Comparison of ENCODE assay signal across 21 mouse cellular contexts in the genomic region with DNA sequence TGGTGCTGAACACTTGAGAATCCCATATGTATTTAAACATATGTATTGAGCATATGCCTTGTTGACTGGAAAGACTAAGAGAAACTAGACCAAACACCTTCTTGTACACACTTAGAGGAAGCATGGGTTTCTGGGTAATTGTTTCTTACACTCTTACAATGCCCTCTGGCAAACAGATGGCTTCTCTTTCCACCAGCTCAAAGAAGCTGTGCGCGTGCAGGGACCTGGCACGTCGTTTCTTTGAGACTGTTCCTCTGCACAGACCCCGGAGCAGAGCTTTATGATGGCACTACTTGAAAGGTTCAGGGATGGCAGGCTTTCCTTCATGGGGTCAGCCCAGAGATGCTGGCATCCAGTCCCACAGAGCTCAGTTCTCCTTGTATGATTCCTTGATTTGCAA. TPM values are rescaled to one million over a fixed set of nuclear protein-coding genes. Genes with fewer than 3 reads are reported as not detected.
DNase-seq lines count a peak whose midpoint lies in the region; ATAC-seq and TF ChIP-seq lines count a peak whose summit lies in the region.
"Had no signal": no experiment of that assay in that cellular context is flagged by ENCODE, and none has a peak within 500 bp of the region (broad histone marks: within the 10 kb centered on the region; RNA-seq: fewer than 3 reads in every experiment).

No protein-coding gene starts in this region.

- no peak overlapping the region for H3K9ac ChIP-seq in hindbrain, embryonic 13.5 days
- H3K9ac ChIP-seq in hindbrain, embryonic 11.5 days (ENCODE audit: low read depth, low read length), result no peak overlapping the region
- H3K9ac ChIP-seq in forebrain, embryonic 14.5 days (ENCODE audit: low read length), result no peak overlapping the region
- no peak overlapping the region for H3K9ac ChIP-seq in limb, embryonic 12.5 days (replicated peaks)
- no peak overlapping the region for H3K9ac ChIP-seq in stomach, postnatal 0 days (ENCODE audit: low read length)
- H3K9ac ChIP-seq: midbrain, embryonic 12.5 days; neural tube, embryonic 13.5 days had no signal

- H3K4me3 ChIP-seq in hindbrain, embryonic 13.5 days, result no peak overlapping the region
- H3K4me3 ChIP-seq in hindbrain, embryonic 11.5 days (ENCODE audit: low read depth, low read length), result no peak overlapping the region
- no peak overlapping the region for H3K4me3 ChIP-seq in forebrain, embryonic 14.5 days (ENCODE audit: low read depth, low read length)
- H3K4me3 ChIP-seq in limb, embryonic 12.5 days (replicated peaks), result no peak overlapping the region
- no peak overlapping the region for H3K4me3 ChIP-seq in stomach, postnatal 0 days (ENCODE audit: low read depth, low read length)
- H3K4me3 ChIP-seq: heart, adult 2 months; midbrain, embryonic 12.5 days; neural tube, embryonic 13.5 days had no signal

- H3K4me2 ChIP-seq in hindbrain, embryonic 13.5 days, result no peak overlapping the region
- no peak overlapping the region for H3K4me2 ChIP-seq in hindbrain, embryonic 11.5 days (replicated peaks; ENCODE audit: low read depth, low read length)
- H3K4me2 ChIP-seq in forebrain, embryonic 14.5 days (ENCODE audit: low read length), result no peak overlapping the region
- H3K4me2 ChIP-seq in limb, embryonic 12.5 days, result no peak overlapping the region
- no peak overlapping the region for H3K4me2 ChIP-seq in stomach, postnatal 0 days (replicated peaks; ENCODE audit: low read depth)
- H3K4me2 ChIP-seq: midbrain, embryonic 12.5 days; neural tube, embryonic 13.5 days had no signal

- H3K27me3 ChIP-seq in hindbrain, embryonic 13.5 days, result no peaks in the 10 kb centered on the region
- no peaks in the 10 kb centered on the region for H3K27me3 ChIP-seq in hindbrain, embryonic 11.5 days (ENCODE audit: control insufficient read depth, insufficient read depth, low read length)
- no peaks in the 10 kb centered on the region for H3K27me3 ChIP-seq in forebrain, embryonic 14.5 days (replicated peaks; ENCODE audit: control insufficient read depth, insufficient read depth, low read length)
- no peaks in the 10 kb centered on the region for H3K27me3 ChIP-seq in limb, embryonic 12.5 days
- H3K27me3 ChIP-seq in stomach, postnatal 0 days (ENCODE audit: control insufficient read depth, insufficient read depth, low read length), result no peaks in the 10 kb centered on the region
- H3K27me3 ChIP-seq: midbrain, embryonic 12.5 days; neural tube, embryonic 13.5 days had no signal

- ATAC-seq in hindbrain, embryonic 13.5 days (ENCODE audit: low FRiP score), result no peak
- no peak for ATAC-seq in hindbrain, embryonic 11.5 days (ENCODE audit: low FRiP score)
- ATAC-seq in forebrain, embryonic 14.5 days, result 0 out of 2 replicates have a peak, but pooled peaks have one; percentile 18
- ATAC-seq in limb, embryonic 12.5 days (ENCODE audit: insufficient number of reproducible peaks, insufficient read depth, low FRiP score, low TSS enrichment, low read depth), result no peak
- ATAC-seq in monocyte, adult 5-6 weeks (replicated peaks; ENCODE audit: insufficient number of reproducible peaks, low FRiP score, low TSS enrichment, poor library complexity, severe bottlenecking), result no peak
- ATAC-seq in stomach, postnatal 0 days (ENCODE audit: low FRiP score, low TSS enrichment), result no peak

- WGBS in hindbrain, embryonic 13.5 days, result 67% methylated on average over 5 of the region's 5 CpGs
- WGBS in hindbrain, embryonic 11.5 days, result 80% methylated on average over 5 of the region's 5 CpGs
- 54% methylated on average over 5 of the region's 5 CpGs for WGBS in forebrain, embryonic 14.5 days
- WGBS in limb, embryonic 12.5 days, result 32% methylated on average over 5 of the region's 5 CpGs
- 80% methylated on average over 5 of the region's 5 CpGs for WGBS in stomach, postnatal 0 days

- no peak for TF ChIP-seq EP300 in stomach, postnatal 0 days (optimal IDR thresholded peaks at IDR 0.05)

- H3K36me3 ChIP-seq in hindbrain, embryonic 13.5 days, result no peaks in the 10 kb centered on the region
- no peaks in the 10 kb centered on the region for H3K36me3 ChIP-seq in hindbrain, embryonic 11.5 days (ENCODE audit: control insufficient read depth, insufficient read depth, low read length)
- H3K36me3 ChIP-seq in forebrain, embryonic 14.5 days (ENCODE audit: control insufficient read depth, insufficient read depth, low read length), result no peaks in the 10 kb centered on the region
- H3K36me3 ChIP-seq in limb, embryonic 12.5 days, result peaks cover 11% of the 10 kb centered on the region; the same call in 1 of the 2 replicates
- H3K36me3 ChIP-seq in stomach, postnatal 0 days (ENCODE audit: control insufficient read depth, insufficient read depth, low read length), result no peaks in the 10 kb centered on the region
- H3K36me3 ChIP-seq: neural tube, embryonic 13.5 days had no signal

- TF ChIP-seq CTCF in stomach, postnatal 0 days (IDR thresholded peaks at IDR 0.05; ENCODE audit: low read depth), result no peak

- H3K4me1 ChIP-seq in hindbrain, embryonic 13.5 days (replicated peaks), result 0 out of 2 replicates have a peak, but pooled peaks cover 2% of the 10 kb centered on the region
- no peaks in the 10 kb centered on the region for H3K4me1 ChIP-seq in hindbrain, embryonic 11.5 days (replicated peaks; ENCODE audit: control insufficient read depth, insufficient read depth, low read length)
- H3K4me1 ChIP-seq in forebrain, embryonic 14.5 days (ENCODE audit: control insufficient read depth, insufficient read depth, low read length), result no peaks in the 10 kb centered on the region; the same call in 1 of the 2 replicates
- H3K4me1 ChIP-seq in limb, embryonic 12.5 days (replicated peaks), result 0 out of 2 replicates have a peak, but pooled peaks cover 5% of the 10 kb centered on the region
- no peaks in the 10 kb centered on the region for H3K4me1 ChIP-seq in stomach, postnatal 0 days (replicated peaks; ENCODE audit: control insufficient read depth, insufficient read depth)
- H3K4me1 ChIP-seq: midbrain, embryonic 12.5 days had no signal

- no peak for DNase-seq in hindbrain, embryonic 11.5 days (ENCODE audit: low spot score)
- peak; percentile 28 for DNase-seq in brain, adult 2 months (ENCODE audit: low read depth, low spot score)
- peak; percentile 60 for DNase-seq in forebrain, embryonic 14.5 days (ENCODE audit: low spot score)
- DNase-seq in stomach, postnatal 0 days (ENCODE audit: low spot score), result no peak
- DNase-seq: gastrocnemius, postnatal 14 days; heart, adult 2 months; kidney, adult 8-10 months; kidney, postnatal 36 days; lung, adult 18-20 months; lung, postnatal 36 days; right cerebral cortex, postnatal 25 days had no signal

- H3K9me3 ChIP-seq in hindbrain, embryonic 13.5 days, result no peaks in the 10 kb centered on the region
- H3K9me3 ChIP-seq in hindbrain, embryonic 11.5 days (ENCODE audit: control insufficient read depth, low read length), result no peaks in the 10 kb centered on the region
- H3K9me3 ChIP-seq in forebrain, embryonic 14.5 days (replicated peaks; ENCODE audit: control insufficient read depth, low read length), result no peaks in the 10 kb centered on the region
- no peaks in the 10 kb centered on the region for H3K9me3 ChIP-seq in limb, embryonic 12.5 days
- no peaks in the 10 kb centered on the region for H3K9me3 ChIP-seq in stomach, postnatal 0 days (ENCODE audit: control insufficient read depth, low read length)
- H3K9me3 ChIP-seq: midbrain, embryonic 12.5 days; neural tube, embryonic 13.5 days had no signal

- peak overlapping the region; percentile 52; the same call in 1 of the 2 replicates for H3K27ac ChIP-seq in hindbrain, embryonic 13.5 days
- H3K27ac ChIP-seq in hindbrain, embryonic 11.5 days (ENCODE audit: low read depth, low read length), result no peak overlapping the region
- H3K27ac ChIP-seq in forebrain, embryonic 14.5 days (ENCODE audit: low read depth, low read length), result peak overlapping the region; percentile 48; the same call in 1 of the 2 replicates
- H3K27ac ChIP-seq in limb, embryonic 12.5 days, result 0 out of 2 replicates have a peak overlapping the region, but pooled peaks have one; percentile 41
- H3K27ac ChIP-seq in stomach, postnatal 0 days (replicated peaks), result no peak overlapping the region
- H3K27ac ChIP-seq: heart, adult 2 months; midbrain, embryonic 12.5 days; neural tube, embryonic 13.5 days had no signal

RNA-seq across cellular contexts. Expression of gene Apoa1, which starts 39.4 kb away (rescaled TPM):
- 3.3 and 3.7 TPM in 2 replicates for polyA plus RNA-seq in hindbrain, embryonic 13.5 days (2015; fragmentation: Nextera tagmentation; extraction: Ambion mirVana)
- polyA plus RNA-seq in hindbrain, embryonic 11.5 days (2014; fragmentation: Nextera tagmentation; extraction: Ambion mirVana), result 0.43 and 1.5 TPM in 2 replicates
- 1.6 and 2.0 TPM in 2 replicates for polyA plus RNA-seq in forebrain, embryonic 14.5 days (2014; fragmentation: Nextera tagmentation; extraction: Ambion mirVana)
- polyA plus RNA-seq in limb, embryonic 12.5 days (2016; fragmentation: Nextera tagmentation; extraction: Ambion mirVana), result 2.5 and 3.2 TPM in 2 replicates
- not detected in 3 replicates for total RNA-seq in monocyte, adult 5-6 weeks (2017)
- 318 and 335 TPM in 2 replicates for polyA plus RNA-seq in stomach, postnatal 0 days (2015; fragmentation: Nextera tagmentation; extraction: Ambion mirVana)
- total RNA-seq: common myeloid progenitor, adult 5-6 weeks; gastrocnemius, postnatal 14 days; heart, adult 2 months had no signal

RNA-seq across cellular contexts. Expression of gene Apoc3, which starts 46.5 kb away (rescaled TPM):
- polyA plus RNA-seq in hindbrain, embryonic 13.5 days (2015; fragmentation: Nextera tagmentation; extraction: Ambion mirVana), result not detected in 2 replicates
- not detected in 2 replicates for polyA plus RNA-seq in hindbrain, embryonic 11.5 days (2014; fragmentation: Nextera tagmentation; extraction: Ambion mirVana)
- not detected in 2 replicates for polyA plus RNA-seq in forebrain, embryonic 14.5 days (2014; fragmentation: Nextera tagmentation; extraction: Ambion mirVana)
- polyA plus RNA-seq in limb, embryonic 12.5 days (2016; fragmentation: Nextera tagmentation; extraction: Ambion mirVana), result not detected in 2 replicates
- total RNA-seq in monocyte, adult 5-6 weeks (2017), result not detected in 3 replicates
- polyA plus RNA-seq in stomach, postnatal 0 days (2015; fragmentation: Nextera tagmentation; extraction: Ambion mirVana), result 0.58 and 1.2 TPM in 2 replicates
- total RNA-seq: common myeloid progenitor, adult 5-6 weeks; gastrocnemius, postnatal 14 days; heart, adult 2 months; layer of hippocampus, postnatal 14 days; MEL had no signal
- polyA plus RNA-seq: embryonic facial prominence, embryonic 14.5 days; midbrain, embryonic 12.5 days; neural tube, embryonic 13.5 days had no signal

RNA-seq across cellular contexts. Expression of gene Apoa4, which starts 51.5 kb away (rescaled TPM):
- polyA plus RNA-seq in hindbrain, embryonic 13.5 days (2015; fragmentation: Nextera tagmentation; extraction: Ambion mirVana), result not detected in 2 replicates
- polyA plus RNA-seq in hindbrain, embryonic 11.5 days (2014; fragmentation: Nextera tagmentation; extraction: Ambion mirVana), result not detected in 2 replicates
- not detected in 2 replicates for polyA plus RNA-seq in forebrain, embryonic 14.5 days (2014; fragmentation: Nextera tagmentation; extraction: Ambion mirVana)
- not detected in 2 replicates for polyA plus RNA-seq in limb, embryonic 12.5 days (2016; fragmentation: Nextera tagmentation; extraction: Ambion mirVana)
- not detected in 3 replicates for total RNA-seq in monocyte, adult 5-6 weeks (2017)
- 13.7 and 20.3 TPM in 2 replicates for polyA plus RNA-seq in stomach, postnatal 0 days (2015; fragmentation: Nextera tagmentation; extraction: Ambion mirVana)
- total RNA-seq: common myeloid progenitor, adult 5-6 weeks; gastrocnemius, postnatal 14 days; heart, adult 2 months; layer of hippocampus, postnatal 14 days; left cerebral cortex, postnatal 14 days; MEL had no signal
- polyA plus RNA-seq: midbrain, embryonic 12.5 days had no signal

Comparison
In these comparisons a context has a peak if more than half of its experiments do, and no peak if none do; other contexts are left out.
1. H3K27ac ChIP-seq: peak in hindbrain, embryonic 13.5 days (single experiment), forebrain, embryonic 14.5 days (single experiment) and limb, embryonic 12.5 days (single experiment); none in hindbrain, embryonic 11.5 days (single experiment) and stomach, postnatal 0 days (single experiment).
2. DNase-seq: peak in brain, adult 2 months (single experiment) and forebrain, embryonic 14.5 days (single experiment); none in hindbrain, embryonic 11.5 days (single experiment) and stomach, postnatal 0 days (single experiment).
3. RNA of gene Apoa1, which starts 39.4 kb away (polyA plus RNA-seq): 318 to 335 TPM in stomach, postnatal 0 days; 3.3 to 3.7 TPM in hindbrain, embryonic 13.5 days, 2.5 to 3.2 TPM in limb, embryonic 12.5 days, 1.6 to 2.0 TPM in forebrain, embryonic 14.5 days and 0.43 to 1.5 TPM in hindbrain, embryonic 11.5 days; every median in the first group is over 10 times any median in the second.
4. RNA of gene Apoa4, which starts 51.5 kb away (polyA plus RNA-seq): 13.7 to 20.3 TPM in stomach, postnatal 0 days; not detected in hindbrain, embryonic 13.5 days, not detected in hindbrain, embryonic 11.5 days, not detected in forebrain, embryonic 14.5 days and not detected in limb, embryonic 12.5 days; every median in the first group is over 10 times any median in the second.